ENCODE assay signal across 28 mouse cellular contexts in the genomic region with DNA sequence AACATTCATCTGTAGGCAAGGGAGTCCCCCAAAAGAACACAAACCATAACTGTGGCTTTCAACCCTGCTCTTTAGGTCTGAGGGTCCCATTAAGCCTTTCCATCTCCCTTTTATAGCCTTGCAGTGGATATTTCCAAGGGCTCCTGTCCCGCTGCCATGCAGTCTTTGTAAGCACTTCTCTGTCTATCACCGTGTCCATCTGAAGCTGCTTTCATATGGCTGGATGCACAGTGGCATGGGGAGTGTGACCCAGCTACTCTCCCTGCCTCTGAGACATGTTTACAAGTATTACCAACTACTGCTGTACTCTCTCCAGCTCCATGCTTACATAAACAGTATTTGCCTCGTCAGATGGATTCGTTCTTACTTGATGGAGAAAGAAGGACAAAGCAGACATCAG.
"Had no signal": no experiment of that assay in that cellular context is flagged by ENCODE, and none has a peak within 500 bp of the region (broad histone marks: within the 10 kb centered on the region; RNA-seq: fewer than 3 reads in every experiment).

No protein-coding gene starts in this region.

- H3K27me3 ChIP-seq: embryonic facial prominence, embryonic 12.5 days; embryonic facial prominence, embryonic 13.5 days; embryonic facial prominence, embryonic 15.5 days; forebrain, embryonic 12.5 days; forebrain, embryonic 13.5 days; forebrain, embryonic 15.5 days had no signal

- H3K4me3 ChIP-seq: embryonic facial prominence, embryonic 10.5 days; embryonic facial prominence, embryonic 12.5 days; embryonic facial prominence, embryonic 13.5 days; embryonic facial prominence, embryonic 15.5 days; erythroblast, embryonic 14.5 days; forebrain, embryonic 10.5 days; forebrain, embryonic 12.5 days; forebrain, embryonic 13.5 days; forebrain, embryonic 15.5 days; gastrocnemius, adult 2 months; heart, adult 2 months had no signal

- DNase-seq: cerebellum, adult 2 months; cerebellum, adult 8-10 months; cerebellum, adult 9-10 months; cerebellum, adult 9-11 months; cerebellum, postnatal 10 days; cerebellum, postnatal 14 days; cerebellum, postnatal 25 days; cerebellum, postnatal 36 days; embryo, embryonic 11 days; forebrain, postnatal 0 days; gastrocnemius, adult 2 months; gastrocnemius, postnatal 10 days; gastrocnemius, postnatal 14 days; gastrocnemius, postnatal 25 days; gastrocnemius, postnatal 36 days; heart, adult 18-20 months; heart, adult 2 months had no signal

- H3K27ac ChIP-seq: embryonic facial prominence, embryonic 10.5 days; embryonic facial prominence, embryonic 12.5 days; embryonic facial prominence, embryonic 13.5 days; embryonic facial prominence, embryonic 15.5 days; forebrain, embryonic 10.5 days; forebrain, embryonic 12.5 days; forebrain, embryonic 13.5 days; forebrain, embryonic 15.5 days; gastrocnemius, adult 2 months; heart, adult 2 months had no signal

- H3K9ac ChIP-seq: embryonic facial prominence, embryonic 12.5 days; embryonic facial prominence, embryonic 13.5 days; embryonic facial prominence, embryonic 15.5 days; forebrain, embryonic 12.5 days; forebrain, embryonic 13.5 days; forebrain, embryonic 15.5 days; forebrain, postnatal 0 days had no signal

- H3K4me1 ChIP-seq: embryonic facial prominence, embryonic 10.5 days; embryonic facial prominence, embryonic 12.5 days; embryonic facial prominence, embryonic 13.5 days; embryonic facial prominence, embryonic 15.5 days; forebrain, embryonic 10.5 days; forebrain, embryonic 12.5 days; forebrain, embryonic 13.5 days; forebrain, embryonic 15.5 days had no signal

- ATAC-seq: forebrain, embryonic 13.5 days; forebrain, embryonic 14.5 days; forebrain, embryonic 15.5 days; forebrain, embryonic 16.5 days; forebrain, postnatal 0 days had no signal

- H3K9me3 ChIP-seq: embryonic facial prominence, embryonic 10.5 days; embryonic facial prominence, embryonic 12.5 days; embryonic facial prominence, embryonic 13.5 days; embryonic facial prominence, embryonic 15.5 days; forebrain, embryonic 10.5 days; forebrain, embryonic 12.5 days; forebrain, embryonic 13.5 days; forebrain, embryonic 15.5 days had no signal

- H3K4me2 ChIP-seq: embryonic facial prominence, embryonic 12.5 days; embryonic facial prominence, embryonic 13.5 days; embryonic facial prominence, embryonic 15.5 days; forebrain, embryonic 12.5 days; forebrain, embryonic 13.5 days; forebrain, embryonic 15.5 days had no signal
